Mouse (Mus musculus) forebrain, embryonic 13.5 days (tissue): ENCODE data around the gene Aox2. TPM values are rescaled to one million over a fixed set of nuclear protein-coding genes. Genes with fewer than 3 reads are reported as not detected.
A peak's percentile ranks its signal among the peaks of the same experiment; 100 is the strongest.

ENCODE experiments used
- ATAC-seq: fragments of 200-750 bp; cut with Nextera tagmentation; 2 replicates; pipeline ENCODE4 v1.8.0; 2017
- H3K27ac ChIP-seq: fragments of 300-500 bp; sonication (generic); 2 replicates; pipeline ENCODE4 v1.5.1; 2015; ENCODE audit warnings: inconsistent platforms, mild to moderate bottlenecking, moderate library complexity
- H3K27me3 ChIP-seq: fragments of 300-500 bp; sonication (generic); 2 replicates; pipeline ENCODE4 v1.6.1; 2015; ENCODE audit warnings: mild to moderate bottlenecking, inconsistent platforms
- H3K36me3 ChIP-seq: fragments of 300-500 bp; sonication (generic); 2 replicates; pipeline ENCODE4 v1.6.1; 2015; ENCODE audit warnings: mild to moderate bottlenecking, inconsistent platforms; ENCODE audit not compliant: poor library complexity, severe bottlenecking
- H3K4me1 ChIP-seq: fragments of 300-500 bp; sonication (generic); 2 replicates; pipeline ENCODE4 v1.6.1; 2015; ENCODE audit warnings: inconsistent platforms
- H3K4me2 ChIP-seq: fragments of 300-500 bp; sonication (generic); 2 replicates; pipeline ENCODE4 v1.6.1; 2015; ENCODE audit warnings: inconsistent platforms, mild to moderate bottlenecking, moderate library complexity
- H3K4me3 ChIP-seq: fragments of 300-500 bp; sonication (generic); 2 replicates; pipeline ENCODE4 v1.5.1; 2015; ENCODE audit warnings: mild to moderate bottlenecking, inconsistent platforms
- H3K9ac ChIP-seq: fragments of 300-500 bp; sonication (generic); 2 replicates; pipeline ENCODE4 v1.6.1; 2015; ENCODE audit warnings: mild to moderate bottlenecking, inconsistent platforms
- H3K9me3 ChIP-seq: fragments of 300-500 bp; sonication (generic); replicated peaks from 2 replicates; pipeline ENCODE4 v1.6.1; 2016; ENCODE audit warnings: inconsistent platforms
- WGBS: fragments of 180-500 bp; shearing (Covaris S2); methylation state at CpG from one replicate; pipeline ENCODE4 v1.1.7; 2015; 5-methylcytosine and 5-hydroxymethylcytosine counted together
- polyA plus RNA-seq: library from polyadenylated mRNA; unstranded; fragments of >200 nt; fragmentation: Nextera tagmentation; extraction: Ambion mirVana; gene quantifications from 2 replicates; pipeline ENCODE4 v1.2.1, GENCODE M21; 2015

Gene Aox2
- polyA plus RNA-seq, 1 experiment from 2014 or later: not detected

- WGBS: 81% methylated on average over 7 of the region's 7 CpGs
- H3K9me3 ChIP-seq: no peaks in the 10 kb centered on the region
These were observed 33.2 kb downstream of the Aox2 start for GRCm38 (mm10) chr1:58311221-58311864.

GRCm38 (mm10) chr1:58313173-58313572 lies 35.0 kb downstream of the Aox2 start:
- no peak overlapping the region for H3K9ac ChIP-seq

More at GRCm38 (mm10) chr1:58311221-58311864, 33.2 kb downstream of the Aox2 start:
- Histone ChIP-seq H3K27ac (no peak overlapping the region), H3K9ac (no peak overlapping the region), H3K4me1 (no peaks in the 10 kb centered on the region), H3K27me3 (no peaks in the 10 kb centered on the region), H3K36me3 (no peaks in the 10 kb centered on the region), H3K4me3 (no peak overlapping the region), H3K4me2 (no peak overlapping the region)
- ATAC-seq: no peak

GRCm38 (mm10) chr1:58315532-58315931 lies 37.4 kb downstream of the Aox2 start:
- no peaks in the 10 kb centered on the region for H3K4me1 ChIP-seq
- H3K9ac ChIP-seq: no peak overlapping the region
- ATAC-seq: no peak
- no peak overlapping the region for H3K4me3 ChIP-seq
- H3K9me3 ChIP-seq: no peaks in the 10 kb centered on the region
- H3K27me3 ChIP-seq: no peaks in the 10 kb centered on the region
- 77% methylated on average over 6 of the region's 6 CpGs for WGBS
- no peaks in the 10 kb centered on the region for H3K36me3 ChIP-seq
- H3K27ac ChIP-seq: no peak overlapping the region
- H3K4me2 ChIP-seq: no peak overlapping the region

More at GRCm38 (mm10) chr1:58313173-58313572, 35.0 kb downstream of the Aox2 start:
- Histone ChIP-seq H3K4me1 (no peaks in the 10 kb centered on the region), H3K27me3 (no peaks in the 10 kb centered on the region), H3K27ac (no peak overlapping the region), H3K4me3 (no peak overlapping the region), H3K36me3 (no peaks in the 10 kb centered on the region), H3K4me2 (no peak overlapping the region), H3K9me3 (no peaks in the 10 kb centered on the region)
- WGBS: 88% methylated on average over 8 of the region's 8 CpGs
- no peak for ATAC-seq

GRCm38 (mm10) chr1:58333222-58333621 lies 55.1 kb downstream of the Aox2 start:
- peaks cover 4% of the 10 kb centered on the region; the same call in 1 of the 2 replicates for H3K4me1 ChIP-seq
- no peak overlapping the region for H3K27ac ChIP-seq
- 35% methylated on average over 4 of the region's 4 CpGs for WGBS
- no peak for ATAC-seq
- peak overlapping the region; percentile 45 for H3K4me2 ChIP-seq
- no peaks in the 10 kb centered on the region for H3K27me3 ChIP-seq
- 0 out of 2 replicates have a peak overlapping the region, but pooled peaks have one; percentile 37 for H3K9ac ChIP-seq
- no peaks in the 10 kb centered on the region for H3K9me3 ChIP-seq
- peak overlapping the region; percentile 14; the same call in 1 of the 2 replicates for H3K4me3 ChIP-seq
- no peaks in the 10 kb centered on the region for H3K36me3 ChIP-seq

- WGBS: 86% methylated on average over 1 of the region's 1 CpGs
These were observed 61.8 kb downstream of the Aox2 start for GRCm38 (mm10) chr1:58339901-58340300.

GRCm38 (mm10) chr1:58341576-58341975 lies 63.5 kb downstream of the Aox2 start:
- no peak overlapping the region for H3K4me3 ChIP-seq
- no peak overlapping the region for H3K27ac ChIP-seq
- H3K36me3 ChIP-seq: no peaks in the 10 kb centered on the region
- H3K9me3 ChIP-seq: no peaks in the 10 kb centered on the region
- H3K9ac ChIP-seq: no peak overlapping the region
- WGBS: 49% methylated on average over 7 of the region's 7 CpGs
- no peaks in the 10 kb centered on the region for H3K27me3 ChIP-seq
- H3K4me1 ChIP-seq: no peaks in the 10 kb centered on the region
- no peak overlapping the region for H3K4me2 ChIP-seq
- no peak for ATAC-seq

More at GRCm38 (mm10) chr1:58339901-58340300, 61.8 kb downstream of the Aox2 start:
- no peak overlapping the region for H3K4me2 ChIP-seq
- ATAC-seq: no peak
- H3K9ac ChIP-seq: no peak overlapping the region
- no peaks in the 10 kb centered on the region for H3K4me1 ChIP-seq
- no peaks in the 10 kb centered on the region for H3K27me3 ChIP-seq
- no peaks in the 10 kb centered on the region for H3K36me3 ChIP-seq
- H3K9me3 ChIP-seq: no peaks in the 10 kb centered on the region
- no peak overlapping the region for H3K27ac ChIP-seq
- H3K4me3 ChIP-seq: no peak overlapping the region

- Histone ChIP-seq H3K4me3 (no peak overlapping the region), H3K9me3 (no peaks in the 10 kb centered on the region), H3K9ac (no peak overlapping the region), H3K4me2 (no peak overlapping the region), H3K4me1 (no peaks in the 10 kb centered on the region), H3K27ac (no peak overlapping the region), H3K36me3 (no peaks in the 10 kb centered on the region), H3K27me3 (no peaks in the 10 kb centered on the region)
- no peak for ATAC-seq
- 89% methylated on average over 4 of the region's 4 CpGs for WGBS
These were observed 65.7 kb downstream of the Aox2 start for GRCm38 (mm10) chr1:58343861-58344260.

- no peaks in the 10 kb centered on the region for H3K27me3 ChIP-seq
- ATAC-seq: no peak
- no peak overlapping the region for H3K4me3 ChIP-seq
- no peaks in the 10 kb centered on the region for H3K4me1 ChIP-seq
- no peaks in the 10 kb centered on the region for H3K9me3 ChIP-seq
- H3K36me3 ChIP-seq: no peaks in the 10 kb centered on the region
- H3K27ac ChIP-seq: no peak overlapping the region
- WGBS: 88% methylated on average over 5 of the region's 5 CpGs
- H3K9ac ChIP-seq: no peak overlapping the region
- no peak overlapping the region for H3K4me2 ChIP-seq
These were observed 66.4 kb downstream of the Aox2 start for GRCm38 (mm10) chr1:58344570-58344969.

GRCm38 (mm10) chr1:58346159-58346558 lies 68.0 kb downstream of the Aox2 start:
- Histone ChIP-seq H3K27ac (no peak overlapping the region), H3K9ac (no peak overlapping the region), H3K4me1 (no peaks in the 10 kb centered on the region), H3K4me2 (no peak overlapping the region), H3K9me3 (no peaks in the 10 kb centered on the region), H3K27me3 (no peaks in the 10 kb centered on the region), H3K4me3 (no peak overlapping the region), H3K36me3 (no peaks in the 10 kb centered on the region)
- WGBS: 93% methylated on average over 14 of the region's 14 CpGs
- no peak for ATAC-seq

- WGBS: 82% methylated on average over 6 of the region's 6 CpGs
- Histone ChIP-seq H3K9me3 (no peaks in the 10 kb centered on the region), H3K27ac (no peak overlapping the region), H3K4me3 (no peak overlapping the region), H3K9ac (no peak overlapping the region), H3K27me3 (no peaks in the 10 kb centered on the region), H3K4me2 (no peak overlapping the region), H3K36me3 (no peaks in the 10 kb centered on the region), H3K4me1 (no peaks in the 10 kb centered on the region)
- no peak for ATAC-seq
These were observed 70.6 kb downstream of the Aox2 start for GRCm38 (mm10) chr1:58348712-58349111.

GRCm38 (mm10) chr1:58353238-58353893 lies 75.2 kb downstream of the Aox2 start:
- ATAC-seq: no peak
- no peak overlapping the region for H3K4me3 ChIP-seq
- H3K36me3 ChIP-seq: no peaks in the 10 kb centered on the region
- 76% methylated on average over 4 of the region's 4 CpGs for WGBS
- H3K4me2 ChIP-seq: no peak overlapping the region
- no peaks in the 10 kb centered on the region for H3K4me1 ChIP-seq
- no peak overlapping the region for H3K27ac ChIP-seq
- H3K9me3 ChIP-seq: no peaks in the 10 kb centered on the region
- H3K9ac ChIP-seq: no peak overlapping the region
- no peaks in the 10 kb centered on the region for H3K27me3 ChIP-seq

- no peak overlapping the region for H3K4me3 ChIP-seq
These were observed 81.1 kb downstream of the Aox2 start for GRCm38 (mm10) chr1:58358958-58359901.

More at GRCm38 (mm10) chr1:58358958-58359901, 81.1 kb downstream of the Aox2 start:
- Histone ChIP-seq H3K9me3 (no peaks in the 10 kb centered on the region), H3K4me1 (no peaks in the 10 kb centered on the region), H3K36me3 (no peaks in the 10 kb centered on the region), H3K27me3 (no peaks in the 10 kb centered on the region), H3K27ac (no peak overlapping the region), H3K4me2 (no peak overlapping the region), H3K9ac (no peak overlapping the region)
- WGBS: 89% methylated on average over 19 of the region's 19 CpGs
- no peak for ATAC-seq
